Mouse (Mus musculus): Measurements from ENCODE around the gene Ptprn2. TPM values are rescaled to one million over a fixed set of nuclear protein-coding genes. Genes with fewer than 3 reads are reported as not detected.

Ptprn2 gene
- total and polyA plus RNA-seq, 3 experiments, result 0.17 TPM; not detected in 2

- no peaks in the 10 kb centered on the region for H3K79me2 ChIP-seq (replicated peaks; ENCODE audit: control insufficient read depth, extremely low read depth, insufficient read depth, poor library complexity, severe bottlenecking)
- dilution Hi-C loops (cut with MboI; ENCODE audit: extremely low pct_ligation_motif_present, extremely low pct_unique_long_range_greater_than_20kb, low sequenced_read_pairs) (no loop called here), in situ Hi-C loops (cut with MboI; ENCODE audit: low pct_ligation_motif_present, low pct_unique_long_range_greater_than_20kb, low sequenced_read_pairs) (no loop called here)
- H3K27me3 ChIP-seq (replicated peaks), result peaks cover 6% of the 10 kb centered on the region
- H3K36me3 ChIP-seq (replicated peaks in 1 of 2; ENCODE audit: control insufficient read depth in 1 of 2, insufficient read depth in 1 of 2, low read length in 1 of 2), result no peaks in the 10 kb centered on the region
- H3K9me3 ChIP-seq (replicated peaks; ENCODE audit: low read length), result no peaks in the 10 kb centered on the region
- H3K4me3 ChIP-seq (replicated peaks in 1 of 3; ENCODE audit: low read depth in 2 of 3, low read length in 2 of 3, poor library complexity in 1 of 3), result no peak overlapping the region
- H3K4me1 ChIP-seq (ENCODE audit: control insufficient read depth in 1 of 2, insufficient read depth in 2 of 2), result no peaks in the 10 kb centered on the region
- H3K9ac ChIP-seq (ENCODE audit: insufficient read depth, low read depth), result no peak overlapping the region
- no peak for DNase-seq (ENCODE audit: extremely low read depth)
- H3K27ac ChIP-seq (ENCODE audit: insufficient read depth, low read depth), result no peak overlapping the region
- no peak overlapping the region for H3K4me2 ChIP-seq (ENCODE audit: insufficient read depth, low read depth, poor library complexity, severe bottlenecking)
- TF ChIP-seq ZKSCAN1 (IDR thresholded peaks at IDR 0.05; ENCODE audit: borderline replicate concordance, low read depth, low read length) (no peak), SIN3A (IDR thresholded peaks at IDR 0.05; ENCODE audit: low read length) (no peak), MAX (IDR thresholded peaks at IDR 0.05; ENCODE audit: low read length) (no peak), TCF12 (IDR thresholded peaks at IDR 0.05; ENCODE audit: low read depth, low read length) (no peak), UBTF (IDR thresholded peaks at IDR 0.05; ENCODE audit: low read depth, low read length) (no peak), HCFC1 (IDR thresholded peaks at IDR 0.05; ENCODE audit: low read depth, low read length) (no peak), NELFE (IDR thresholded peaks at IDR 0.05; ENCODE audit: low read depth, low read length) (no peak)
Measured at GRCm38 (mm10) chr12:117198093-117198492, 712.6 kb downstream of the Ptprn2 start.

- H3K9me3 ChIP-seq (replicated peaks; ENCODE audit: low read length), result no peaks in the 10 kb centered on the region
- TF ChIP-seq ZNF384 (IDR thresholded peaks at IDR 0.05; ENCODE audit: low read depth, low read length) (no peak), POLR2A (IDR thresholded peaks at IDR 0.05; ENCODE audit: low read depth, low read length) (no peak), JUN (IDR thresholded peaks at IDR 0.05; ENCODE audit: insufficient read depth, low read depth, low read length) (no peak)
- DNase-seq (ENCODE audit: extremely low read depth), result no peak
- peaks cover 6% of the 10 kb centered on the region for H3K27me3 ChIP-seq (replicated peaks)
- dilution Hi-C loops (cut with MboI; ENCODE audit: extremely low pct_ligation_motif_present, extremely low pct_unique_long_range_greater_than_20kb, low sequenced_read_pairs), result no loop called here
- H3K36me3 ChIP-seq (replicated peaks in 1 of 2; ENCODE audit: control insufficient read depth in 1 of 2, insufficient read depth in 1 of 2, low read length in 1 of 2), result no peaks in the 10 kb centered on the region
- no peak overlapping the region for H3K4me3 ChIP-seq (replicated peaks in 1 of 3; ENCODE audit: low read depth in 2 of 3, low read length in 2 of 3, poor library complexity in 1 of 3)
- H3K27ac ChIP-seq (ENCODE audit: insufficient read depth, low read depth), result no peak overlapping the region
- no peak overlapping the region for H3K9ac ChIP-seq (ENCODE audit: insufficient read depth, low read depth)
- H3K4me1 ChIP-seq (ENCODE audit: control insufficient read depth in 1 of 2, insufficient read depth in 2 of 2), result no peaks in the 10 kb centered on the region
- H3K79me2 ChIP-seq (replicated peaks; ENCODE audit: control insufficient read depth, extremely low read depth, insufficient read depth, poor library complexity, severe bottlenecking), result no peaks in the 10 kb centered on the region
- in situ Hi-C loops (cut with MboI; ENCODE audit: low pct_ligation_motif_present, low pct_unique_long_range_greater_than_20kb, low sequenced_read_pairs), result no loop called here
- no peak overlapping the region for H3K4me2 ChIP-seq (ENCODE audit: insufficient read depth, low read depth, poor library complexity, severe bottlenecking)
Measured at GRCm38 (mm10) chr12:117200117-117200516, 714.6 kb downstream of the Ptprn2 start.

GRCm38 (mm10) chr12:117200590-117200989 is 715.1 kb downstream of the Ptprn2 start:
- in situ Hi-C loops (cut with MboI; ENCODE audit: low pct_ligation_motif_present, low pct_unique_long_range_greater_than_20kb, low sequenced_read_pairs), result no loop called here
- TF ChIP-seq JUN (IDR thresholded peaks at IDR 0.05; ENCODE audit: insufficient read depth, low read depth, low read length) (no peak), MYC (IDR thresholded peaks at IDR 0.05; ENCODE audit: low read depth, low read length) (no peak), ZMIZ1 (IDR thresholded peaks at IDR 0.05; ENCODE audit: low read depth, low read length) (no peak), USF2 (conservative IDR thresholded peaks at IDR 0.05; ENCODE audit: low read depth, low read length) (no peak), CTCF (conservative IDR thresholded peaks at IDR 0.05 in 1 of 2, IDR thresholded peaks at IDR 0.05 in 1 of 2; ENCODE audit: low read depth in 2 of 2, low read length in 2 of 2) (no peak), CHD1 (IDR thresholded peaks at IDR 0.05; ENCODE audit: low read depth, low read length) (no peak)

More at GRCm38 (mm10) chr12:117200590-117200989, 715.1 kb downstream of the Ptprn2 start:
- no peak overlapping the region for H3K4me3 ChIP-seq (replicated peaks in 1 of 3; ENCODE audit: low read depth in 2 of 3, low read length in 2 of 3, poor library complexity in 1 of 3)
- H3K9me3 ChIP-seq (replicated peaks; ENCODE audit: low read length), result no peaks in the 10 kb centered on the region
- H3K27me3 ChIP-seq (replicated peaks), result peaks cover 6% of the 10 kb centered on the region
- no peak overlapping the region for H3K4me2 ChIP-seq (ENCODE audit: insufficient read depth, low read depth, poor library complexity, severe bottlenecking)
- no peak for DNase-seq (ENCODE audit: extremely low read depth)
- H3K27ac ChIP-seq (ENCODE audit: insufficient read depth, low read depth), result no peak overlapping the region
- no peaks in the 10 kb centered on the region for H3K36me3 ChIP-seq (replicated peaks in 1 of 2; ENCODE audit: control insufficient read depth in 1 of 2, insufficient read depth in 1 of 2, low read length in 1 of 2)
- dilution Hi-C loops (cut with MboI; ENCODE audit: extremely low pct_ligation_motif_present, extremely low pct_unique_long_range_greater_than_20kb, low sequenced_read_pairs), result no loop called here
- no peaks in the 10 kb centered on the region for H3K4me1 ChIP-seq (ENCODE audit: control insufficient read depth in 1 of 2, insufficient read depth in 2 of 2)
- no peaks in the 10 kb centered on the region for H3K79me2 ChIP-seq (replicated peaks; ENCODE audit: control insufficient read depth, extremely low read depth, insufficient read depth, poor library complexity, severe bottlenecking)
- no peak overlapping the region for H3K9ac ChIP-seq (ENCODE audit: insufficient read depth, low read depth)
